21 mouse cellular contexts compared by ENCODE assay signal in genomic region chr7:113075371-113075770, GRCm38 (mm10).
"Had no signal": no experiment of that assay in that cellular context is flagged by ENCODE, and none has a peak within 500 bp of the region (broad histone marks: within the 10 kb centered on the region; RNA-seq: fewer than 3 reads in every experiment).

No protein-coding gene starts in this region.

- H3K4me1 ChIP-seq: stomach, embryonic 15.5 days had no signal

- H3K9ac ChIP-seq: lung, embryonic 14.5 days; midbrain, embryonic 12.5 days; neural tube, embryonic 13.5 days; neural tube, embryonic 15.5 days; stomach, embryonic 15.5 days had no signal

- H3K4me2 ChIP-seq: lung, embryonic 14.5 days; midbrain, embryonic 12.5 days; neural tube, embryonic 13.5 days; neural tube, embryonic 15.5 days; stomach, embryonic 15.5 days had no signal

- H3K9me3 ChIP-seq: midbrain, embryonic 10.5 days; midbrain, embryonic 12.5 days; neural tube, embryonic 13.5 days; neural tube, embryonic 15.5 days; stomach, embryonic 15.5 days had no signal

- H3K36me3 ChIP-seq: midbrain, embryonic 10.5 days; midbrain, embryonic 12.5 days; neural tube, embryonic 13.5 days; neural tube, embryonic 15.5 days; stomach, embryonic 15.5 days had no signal

- H3K4me3 ChIP-seq: midbrain, embryonic 10.5 days; midbrain, embryonic 12.5 days; myocyte; neural tube, embryonic 13.5 days; neural tube, embryonic 15.5 days; stomach, embryonic 15.5 days had no signal

- H3K27ac ChIP-seq: midbrain, embryonic 10.5 days; midbrain, embryonic 12.5 days; neural tube, embryonic 13.5 days; neural tube, embryonic 15.5 days; stomach, embryonic 15.5 days; stomach, postnatal 0 days had no signal

- DNase-seq: lung, adult 18-20 months; lung, embryonic 14.5 days; lung, postnatal 10 days; lung, postnatal 4 days; midbrain, embryonic 14.5 days; retina, postnatal 1 day; right cerebral cortex, adult 18-20 months; right cerebral cortex, postnatal 25 days; right cerebral cortex, postnatal 4 days; spleen, adult 18-20 months; thymus, adult 2 months; thymus, postnatal 25 days; thymus, postnatal 4 days had no signal

- ATAC-seq: midbrain, embryonic 16.5 days had no signal

- H3K27me3 ChIP-seq: midbrain, embryonic 12.5 days; neural tube, embryonic 13.5 days; neural tube, embryonic 15.5 days; stomach, embryonic 15.5 days had no signal
